Mouse (Mus musculus): Measurements from ENCODE around the gene Olfr1189.
"Not testable (repeated sequence)": the region's sequence is repeated elsewhere in the genome, so short reads cannot be mapped to it uniquely, and the experiment has no call there.

Gene Olfr1189

DNA sequence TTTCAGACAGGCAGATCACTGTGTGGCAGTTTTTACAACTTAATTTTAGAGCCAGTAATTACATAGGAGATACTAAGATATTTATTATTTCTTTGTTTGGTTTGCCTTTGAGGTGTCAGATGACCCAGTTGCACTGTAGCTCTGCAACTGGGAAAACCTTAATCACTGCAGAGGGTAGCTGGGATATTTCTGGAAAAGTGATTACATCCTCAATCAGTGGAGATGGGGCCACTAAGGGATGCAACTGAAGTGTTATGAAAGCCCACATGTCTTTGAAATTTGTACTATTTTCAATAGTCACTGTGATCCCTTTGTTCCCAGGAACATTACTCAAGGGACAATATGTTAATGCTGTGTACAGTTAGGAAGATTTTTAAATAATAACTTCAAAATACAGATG, at the start of gene Olfr1189:
Gene Olfr1189, plus strand, starts transcription at position 301 of the 400 bp plus-strand sequence.
- no peak for DNase-seq (ENCODE audit: low read depth)

DNA sequence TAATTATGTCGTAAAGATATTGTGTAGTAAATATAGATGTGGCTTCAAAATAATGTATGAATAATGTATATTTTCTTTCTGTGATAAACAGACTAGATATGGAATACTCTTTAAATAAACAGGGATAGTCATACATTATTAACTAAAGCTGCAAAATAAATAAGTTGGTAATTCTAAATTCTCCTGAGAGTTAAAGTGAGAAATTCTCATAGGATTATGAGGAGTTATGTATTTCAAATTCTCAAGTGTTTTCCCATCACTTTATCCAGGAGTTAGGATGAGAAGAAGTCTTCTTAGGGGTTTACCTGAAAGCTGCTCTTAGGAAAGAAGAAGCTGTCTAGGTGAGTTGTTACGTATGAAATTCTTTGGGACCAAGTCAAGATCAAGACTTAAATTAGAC, 29.6 kb upstream of the Olfr1189 start, which contains the start of gene Olfr1188:
Gene Olfr1188, plus strand, starts transcription at position 301 of the 400 bp plus-strand sequence.
- no peak for DNase-seq (ENCODE audit: low read depth)

DNA sequence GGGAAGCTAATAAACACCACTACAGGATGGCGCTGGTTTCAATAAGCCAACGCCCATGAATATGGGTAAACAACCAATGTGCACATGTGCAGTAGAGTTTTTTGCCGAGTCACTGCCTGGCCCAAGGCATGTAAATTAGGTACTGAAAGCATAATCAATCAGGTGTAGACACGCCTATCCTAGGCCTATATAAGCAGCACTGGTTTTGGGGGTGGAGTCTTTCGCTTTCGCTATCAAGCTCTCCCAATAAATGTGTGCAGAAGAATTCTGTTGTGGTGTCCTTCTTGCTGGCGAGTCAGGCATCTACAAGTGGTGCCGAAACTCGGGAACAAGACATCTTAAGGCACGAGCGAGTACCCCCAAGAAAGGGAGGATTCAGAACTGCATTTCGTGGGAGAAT, 13.6 kb upstream of the Olfr1189 start:
- DNase-seq (ENCODE audit: low read depth), result peak; percentile 52

DNA sequence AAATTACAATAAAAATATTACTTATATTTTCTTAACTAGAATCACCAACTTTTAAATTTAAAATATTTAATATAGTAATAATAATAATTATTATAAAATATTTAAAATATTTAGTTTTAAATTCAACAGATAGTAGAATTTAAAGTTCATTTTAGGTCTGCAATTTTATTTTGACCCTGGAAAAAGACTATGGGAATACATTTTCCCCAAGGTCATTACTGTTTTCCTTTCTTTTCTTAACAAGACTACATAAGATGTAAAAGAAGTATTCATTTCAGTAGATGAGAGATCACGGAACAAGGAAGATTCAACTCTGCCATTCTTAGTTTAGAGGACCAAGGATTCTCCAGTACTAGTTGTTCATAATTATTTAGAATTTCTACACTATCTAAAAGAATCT, 54.0 kb downstream of the Olfr1189 start, which contains the start of gene Olfr1191-ps1:
Gene Olfr1191-ps1, plus strand, starts transcription at position 301 of the 400 bp plus-strand sequence.
- not testable (repeated sequence) for DNase-seq (ENCODE audit: low read depth)
